Mouse (Mus musculus) liver, embryonic 14.5 days (tissue): Measurements from ENCODE around the gene Neurog3.

ENCODE experiments used
- CTCF ChIP-seq: IDR thresholded peaks from 2 replicates; pipeline ENCODE4 v1.5.1; 2016; ENCODE audit warnings: antibody characterized with exemption, low read depth, control low read depth
- EP300 ChIP-seq: IDR thresholded peaks from 2 replicates; pipeline ENCODE4 v1.6.1; 2016; ENCODE audit warnings: antibody characterized with exemption, low read depth

GRCm38 (mm10) chr10:62110504-62111206, 22.2 kb upstream of the Neurog3 start:
- peak; percentile 79 for TF ChIP-seq CTCF
- TF ChIP-seq EP300, result no peak
